Mouse (Mus musculus): ENCODE measurements around the gene Ces5a. TPM values are rescaled to one million over a fixed set of nuclear protein-coding genes. Genes with fewer than 3 reads are reported as not detected.
"Not testable (repeated sequence)": the region's sequence is repeated elsewhere in the genome, so short reads cannot be mapped to it uniquely, and the experiment has no call there.

The Ces5a gene
- polyA plus RNA-seq (2017; shearing (Covaris generic)) = under 1 TPM in 1 of 3 experiments, not detected in 2; 0.35 TPM

- ATAC-seq = no peak
Measured at GRCm38 (mm10) chr8:93535730-93536129, at the start of gene Ces5a. Gene Ces5a (minus strand): TSS chr8:93535830.

GRCm38 (mm10) chr8:93572841-93573240, 37.2 kb upstream of the Ces5a start:
- no peak for ATAC-seq

GRCm38 (mm10) chr8:93572095-93572501, 36.5 kb upstream of the Ces5a start:
- no peak for ATAC-seq

GRCm38 (mm10) chr8:93571369-93571985, 35.8 kb upstream of the Ces5a start:
- no peak for ATAC-seq

GRCm38 (mm10) chr8:93570186-93570530, 34.5 kb upstream of the Ces5a start:
- no peak for ATAC-seq

- ATAC-seq = no peak
Measured at GRCm38 (mm10) chr8:93569311-93570185, 33.9 kb upstream of the Ces5a start.

- ATAC-seq = no peak
Measured at GRCm38 (mm10) chr8:93568666-93569065, 33.0 kb upstream of the Ces5a start.

GRCm38 (mm10) chr8:93567086-93567485, 31.5 kb upstream of the Ces5a start:
- no peak for ATAC-seq

- ATAC-seq = no peak
Measured at GRCm38 (mm10) chr8:93564634-93565033, 29.0 kb upstream of the Ces5a start.

GRCm38 (mm10) chr8:93563551-93563950, 27.9 kb upstream of the Ces5a start:
- no peak for ATAC-seq

- no peak for ATAC-seq
Measured at GRCm38 (mm10) chr8:93562557-93563210, 27.1 kb upstream of the Ces5a start.

- no peak for ATAC-seq
Measured at GRCm38 (mm10) chr8:93561271-93561670, 25.6 kb upstream of the Ces5a start.

GRCm38 (mm10) chr8:93559696-93560095, 24.1 kb upstream of the Ces5a start:
- no peak for ATAC-seq

GRCm38 (mm10) chr8:93502634-93503033, 33.0 kb downstream of the Ces5a start:
- ATAC-seq = no peak

- ATAC-seq = no peak
Measured at GRCm38 (mm10) chr8:93499437-93499836, 36.2 kb downstream of the Ces5a start.

GRCm38 (mm10) chr8:93495330-93495729, 40.3 kb downstream of the Ces5a start:
- ATAC-seq = no peak

GRCm38 (mm10) chr8:93488743-93489142, 46.9 kb downstream of the Ces5a start:
- ATAC-seq = no peak

- ATAC-seq = no peak
Measured at GRCm38 (mm10) chr8:93478211-93478610, 57.4 kb downstream of the Ces5a start.

- not testable (repeated sequence) for ATAC-seq
Measured at GRCm38 (mm10) chr8:93469733-93470132, 65.9 kb downstream of the Ces5a start.

GRCm38 (mm10) chr8:93454258-93454877, 81.3 kb downstream of the Ces5a start:
- no peak for ATAC-seq
